Mouse (Mus musculus): ENCODE measurements around the gene Ptpn14.

The Ptpn14 gene

GRCm38 (mm10) chr1:189913093-189913760, 185.2 kb downstream of the Ptpn14 start:
- no peak for DNase-seq (ENCODE audit: low spot score)

DNA sequence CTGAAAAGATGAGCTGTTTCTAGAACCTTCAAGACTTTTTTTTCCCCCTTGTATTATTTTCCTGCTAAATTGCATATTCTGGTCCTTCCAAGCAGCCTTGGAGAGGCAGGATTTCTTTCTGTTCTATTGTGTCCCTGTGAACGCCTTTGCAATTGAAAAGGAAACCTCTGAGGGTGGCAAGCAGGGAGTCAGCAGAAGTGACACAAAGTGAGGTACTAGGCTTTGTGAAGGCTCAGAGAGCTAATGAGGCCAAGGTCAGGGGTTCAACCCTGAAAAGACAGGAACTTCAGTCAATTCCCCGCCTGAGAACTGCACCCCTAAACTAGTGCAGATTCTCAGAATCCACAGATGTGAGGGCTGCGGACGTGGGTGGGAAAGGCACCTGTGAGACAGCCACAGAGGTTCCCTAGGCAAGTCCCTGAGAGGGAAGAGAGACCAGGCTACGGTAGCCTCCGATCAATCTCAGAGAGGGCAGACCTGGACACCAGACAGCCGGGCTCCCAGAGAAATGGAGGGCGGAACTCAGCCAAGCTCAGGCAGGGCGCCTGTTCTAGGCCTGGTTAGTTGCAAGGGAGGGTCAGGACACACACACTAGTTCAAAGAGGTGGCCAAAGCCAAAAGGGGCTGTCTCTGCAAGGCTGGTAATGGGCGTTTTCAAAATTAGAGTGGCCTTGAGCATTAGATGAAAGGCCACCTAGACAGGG, 188.5 kb downstream of the Ptpn14 start:
- DNase-seq (ENCODE audit: low spot score): no peak

DNA sequence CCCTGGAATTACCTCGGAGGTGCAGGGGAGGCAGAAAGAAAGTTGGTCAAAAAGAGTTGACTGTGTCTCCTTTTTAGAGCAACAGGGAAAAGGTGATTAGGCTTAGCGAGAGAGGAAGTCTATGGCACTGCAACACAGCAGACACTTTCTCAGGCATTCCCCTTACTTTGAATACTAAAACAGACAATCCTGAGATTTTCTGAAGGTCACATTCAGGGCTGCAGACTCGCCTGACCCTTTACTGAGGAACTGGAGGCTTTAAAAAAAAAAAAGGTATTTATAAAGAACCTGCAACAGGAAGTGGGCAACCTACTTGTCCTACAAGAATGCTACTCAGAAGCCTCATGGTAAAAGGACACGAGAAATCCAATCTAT, 189.0 kb downstream of the Ptpn14 start:
- no peak for DNase-seq (ENCODE audit: low spot score)

- DNase-seq (ENCODE audit: low spot score): no peak
These were observed 191.7 kb downstream of the Ptpn14 start for GRCm38 (mm10) chr1:189919756-189920155.

GRCm38 (mm10) chr1:189920701-189921567, 192.9 kb downstream of the Ptpn14 start:
- no peak for DNase-seq (ENCODE audit: low spot score)

DNA sequence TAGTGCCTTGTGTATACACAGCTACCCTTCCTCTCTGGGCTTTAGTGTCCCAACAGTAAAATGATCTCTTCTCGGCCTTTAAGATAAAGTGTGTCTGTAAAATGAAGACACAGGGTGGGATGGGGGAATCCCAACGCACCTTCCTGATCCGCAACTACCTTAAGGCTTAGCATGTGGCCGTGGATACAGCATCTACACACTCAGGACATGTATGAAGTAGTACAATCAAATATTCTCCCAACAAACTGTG, 193.4 kb downstream of the Ptpn14 start:
- DNase-seq (ENCODE audit: low spot score): no peak

- DNase-seq (ENCODE audit: low spot score): peak; percentile 27
These were observed 193.9 kb downstream of the Ptpn14 start, which contains the start of gene Smyd2 for GRCm38 (mm10) chr1:189921818-189922592. Gene Smyd2 (minus strand): TSS chr1:189922363.

DNA sequence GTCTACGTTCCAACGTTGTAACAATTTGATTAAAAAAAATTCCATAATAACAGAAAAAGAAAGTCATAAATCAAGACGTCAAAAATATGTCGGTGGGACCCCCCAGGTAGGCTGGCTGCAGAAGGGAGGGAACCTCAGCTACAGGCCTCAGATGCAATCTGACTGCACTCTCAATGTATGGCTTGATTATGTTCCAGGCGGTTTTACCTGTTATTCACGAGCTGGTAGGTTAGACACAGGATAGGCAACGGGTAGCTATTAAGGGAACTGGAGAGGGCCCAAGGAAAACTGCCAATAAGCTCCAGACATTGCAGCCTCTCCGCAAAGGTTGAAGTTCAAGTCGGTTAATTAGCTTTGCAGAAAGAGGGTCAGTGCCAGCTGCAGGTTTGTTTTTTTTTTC, 194.7 kb downstream of the Ptpn14 start:
- no peak for DNase-seq (ENCODE audit: low spot score)

GRCm38 (mm10) chr1:189923157-189923556, 195.1 kb downstream of the Ptpn14 start:
- no peak for DNase-seq (ENCODE audit: low spot score)

GRCm38 (mm10) chr1:189923871-189924568, 196.0 kb downstream of the Ptpn14 start:
- DNase-seq (ENCODE audit: low spot score): no peak

DNA sequence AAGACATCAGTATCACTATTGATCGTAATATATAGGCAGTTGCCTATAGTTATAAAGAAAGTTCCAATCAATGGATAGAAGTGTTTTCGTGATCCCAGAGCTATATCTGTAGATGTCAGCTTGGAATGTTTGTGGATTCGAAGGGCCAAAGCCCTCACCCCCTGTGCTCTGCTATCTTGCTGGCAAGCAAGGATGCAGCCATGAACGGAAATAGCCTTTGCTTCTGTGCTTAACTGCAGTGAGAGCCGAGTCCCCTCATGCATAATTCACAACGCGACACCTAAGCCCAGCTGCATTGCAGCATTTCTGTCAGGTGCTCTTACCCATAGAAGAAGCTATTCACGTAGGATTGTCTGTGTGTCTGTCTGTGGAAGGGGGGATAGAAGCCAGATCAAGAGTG, 198.2 kb downstream of the Ptpn14 start:
- DNase-seq (ENCODE audit: low spot score): no peak
